Mouse (Mus musculus) frontal cortex, postnatal 25 days (tissue): Measurements from ENCODE around the gene Gda.
A peak's percentile ranks its signal among the peaks of the same experiment; 100 is the strongest.

ENCODE experiments used
- DNase-seq, 2 experiments: peaks; one replicate each; pipeline ENCODE4 v3.0.0; 2022; ENCODE audit warnings: low spot score in 2 of 2

Gene Gda

DNA sequence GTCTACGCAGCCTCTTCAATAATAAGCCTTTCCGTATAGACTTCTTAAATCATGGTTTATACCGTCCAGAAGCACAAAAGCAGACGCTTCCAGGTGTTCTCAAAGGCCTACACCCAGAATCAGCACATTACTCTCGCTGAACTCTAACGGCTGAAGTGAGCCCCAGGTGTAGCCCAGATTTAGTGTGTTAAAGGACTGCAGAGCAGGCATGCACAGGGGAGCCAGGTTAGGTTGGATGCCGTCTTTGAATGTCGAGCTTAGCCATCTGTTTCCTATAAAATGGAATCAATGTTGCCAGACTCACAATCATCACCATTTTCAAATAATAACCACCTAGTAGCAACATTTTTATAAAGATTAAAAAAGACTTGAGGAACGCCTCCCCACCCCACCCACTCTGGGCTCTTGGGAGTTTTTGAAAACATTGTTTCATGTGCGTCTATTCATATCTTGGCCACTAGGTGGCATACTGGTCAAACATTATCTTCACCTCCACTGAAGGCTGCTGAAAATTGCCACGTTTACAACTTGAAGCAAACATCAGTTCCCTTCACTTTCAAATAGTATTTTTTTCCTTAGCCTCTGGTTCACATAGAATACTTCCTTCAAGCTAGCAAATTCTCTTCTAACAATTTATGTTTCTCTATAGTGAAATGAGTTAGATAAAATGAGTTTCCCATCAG, 100.0 kb downstream of the Gda start:
- peak in 1 of 2 experiments; percentile 16 for DNase-seq

DNA sequence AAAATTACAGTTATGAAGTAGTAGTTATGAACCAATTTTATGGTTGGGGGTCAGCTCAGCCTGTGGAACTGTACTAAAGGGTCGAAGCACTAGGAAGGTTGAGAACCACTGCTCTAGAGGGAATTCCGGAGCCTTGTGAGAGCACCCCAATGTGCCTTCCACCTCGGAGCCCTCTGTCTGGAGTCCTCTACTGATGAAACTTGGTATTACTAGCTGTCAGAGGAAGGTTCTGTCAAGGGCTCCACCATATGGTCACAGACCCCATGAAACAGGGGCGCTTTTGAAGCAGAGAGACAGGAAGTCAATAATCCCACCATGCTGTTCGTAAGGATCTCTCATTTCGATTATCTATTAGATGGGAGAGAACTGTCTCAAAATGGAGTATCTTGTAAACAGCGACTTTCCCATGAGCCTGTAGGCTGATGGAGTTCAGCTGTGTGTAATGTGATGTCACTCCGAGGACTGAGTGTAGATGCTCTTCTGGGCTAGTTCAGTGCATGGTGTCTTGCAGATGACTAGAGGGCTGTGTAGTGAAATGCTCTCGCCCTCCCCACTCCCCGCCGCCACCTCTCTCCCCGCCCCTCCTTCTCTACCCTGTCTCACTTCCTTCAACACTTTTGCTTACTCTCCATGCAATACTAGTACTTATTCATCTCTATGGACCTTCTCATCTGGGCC, 100.7 kb downstream of the Gda start:
- DNase-seq, result no peak

DNA sequence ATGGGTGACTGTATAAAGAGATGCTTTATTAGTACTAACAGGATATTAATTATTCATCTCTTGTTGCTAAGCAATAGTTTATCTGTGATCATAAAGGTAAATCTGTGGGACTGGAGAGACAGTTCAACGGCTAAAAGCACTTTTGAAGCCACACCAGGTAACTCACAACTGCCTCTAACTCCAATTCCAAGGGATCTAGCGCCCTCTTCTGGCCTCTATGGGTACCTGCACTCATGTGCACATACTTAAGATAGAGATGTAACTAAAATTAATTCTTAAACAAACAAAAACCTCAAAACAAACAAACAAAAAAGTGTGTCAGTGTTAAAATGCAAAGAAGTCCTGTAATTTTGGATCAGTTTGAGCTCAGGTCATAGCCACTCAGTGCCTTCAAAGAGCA, 101.9 kb downstream of the Gda start:
- no peak for DNase-seq

DNA sequence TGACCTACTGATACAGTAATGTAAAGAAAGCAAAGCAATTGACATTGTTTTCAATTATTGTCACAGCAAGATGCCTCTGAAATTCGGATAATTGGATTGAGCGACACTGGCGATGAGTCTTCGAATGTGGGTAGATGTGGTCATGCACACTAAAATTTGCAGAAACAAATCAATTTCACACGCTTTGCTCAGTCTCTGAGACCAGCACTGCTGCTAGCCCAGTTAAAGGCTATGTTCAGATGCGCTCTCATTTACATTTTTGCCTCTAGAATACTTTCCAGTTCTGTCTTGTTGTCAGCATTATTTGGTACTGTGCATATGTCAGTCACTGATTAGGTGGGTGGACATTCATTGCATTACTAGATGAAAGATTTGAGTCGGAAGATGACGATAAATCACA, 102.5 kb downstream of the Gda start:
- DNase-seq, result no peak

DNA sequence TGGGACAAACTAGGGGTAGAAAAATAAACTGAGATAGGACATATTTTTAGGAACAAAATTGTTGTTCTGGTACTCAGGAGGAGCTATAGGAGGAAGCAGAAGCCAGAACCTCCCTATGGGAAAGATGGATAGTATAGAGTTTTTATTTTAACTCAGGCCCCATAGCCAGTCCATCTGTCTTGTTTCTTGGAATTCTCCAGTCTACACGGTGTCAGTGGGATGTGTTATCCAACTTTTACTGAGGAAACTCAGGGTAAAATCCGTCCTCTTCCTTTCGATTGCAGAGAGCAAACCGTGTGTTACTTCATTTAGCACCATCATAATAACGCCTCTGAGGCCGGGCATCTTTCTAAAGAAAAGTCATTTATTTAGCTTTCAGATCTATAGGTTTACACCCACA, 104.1 kb downstream of the Gda start:
- DNase-seq, result no peak

DNA sequence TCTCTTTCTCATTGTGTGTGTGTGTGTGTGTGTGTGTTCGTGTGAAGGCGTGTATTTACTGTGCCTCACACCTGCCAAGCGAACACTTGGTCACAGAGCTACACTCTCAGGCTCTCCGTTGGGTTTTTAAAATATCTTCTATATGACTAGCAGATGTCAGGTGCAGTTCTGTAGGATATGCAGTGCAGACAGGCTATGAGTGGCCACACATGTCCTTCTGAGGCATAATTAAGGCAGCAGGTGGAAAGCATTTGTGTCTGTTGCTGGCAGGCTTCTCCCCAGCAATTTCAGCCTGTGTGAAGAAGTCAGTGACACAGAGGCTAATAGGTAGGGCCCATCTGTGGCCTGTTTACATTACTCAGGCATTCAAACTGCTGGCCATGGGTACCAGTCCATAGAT, 104.7 kb downstream of the Gda start:
- no peak for DNase-seq

DNA sequence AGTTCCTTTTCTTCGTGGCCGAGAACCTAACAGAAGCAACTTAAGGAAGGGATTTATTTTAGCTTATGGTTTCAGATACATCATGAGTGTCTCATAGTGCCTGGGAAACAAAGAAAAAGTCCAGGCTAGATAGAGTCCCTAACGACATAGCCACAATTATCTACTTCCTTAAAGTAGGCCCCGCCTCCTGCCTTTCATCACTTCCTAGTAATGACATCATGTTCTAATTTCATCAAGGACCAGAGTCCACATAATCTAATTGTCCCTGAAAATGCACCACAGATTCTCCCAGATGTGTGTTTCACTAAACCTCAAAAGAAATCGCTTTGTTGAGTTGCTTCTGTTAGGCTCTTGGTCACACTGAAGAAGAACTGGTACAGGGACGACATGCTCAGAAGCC, 115.5 kb downstream of the Gda start:
- no peak for DNase-seq

DNA sequence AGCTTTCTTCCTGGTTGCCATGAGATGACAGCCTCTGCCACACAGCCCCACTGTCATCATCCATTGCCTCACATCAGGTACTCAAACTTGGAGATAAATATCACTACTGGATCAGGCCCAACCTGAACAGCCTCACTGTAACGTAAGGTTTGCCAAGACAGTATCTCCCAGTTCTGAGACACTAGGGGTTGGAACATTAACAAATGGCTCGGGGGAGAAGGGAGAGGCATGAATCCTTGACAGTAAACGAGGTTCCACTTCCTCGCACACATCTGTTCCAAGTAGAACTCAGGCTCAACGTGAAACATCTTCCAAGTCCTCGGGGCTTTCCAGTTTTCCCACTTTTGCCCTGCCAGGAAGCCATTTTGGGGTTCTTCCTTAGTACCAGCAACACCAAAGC, 123.6 kb downstream of the Gda start:
- DNase-seq, result no peak

DNA sequence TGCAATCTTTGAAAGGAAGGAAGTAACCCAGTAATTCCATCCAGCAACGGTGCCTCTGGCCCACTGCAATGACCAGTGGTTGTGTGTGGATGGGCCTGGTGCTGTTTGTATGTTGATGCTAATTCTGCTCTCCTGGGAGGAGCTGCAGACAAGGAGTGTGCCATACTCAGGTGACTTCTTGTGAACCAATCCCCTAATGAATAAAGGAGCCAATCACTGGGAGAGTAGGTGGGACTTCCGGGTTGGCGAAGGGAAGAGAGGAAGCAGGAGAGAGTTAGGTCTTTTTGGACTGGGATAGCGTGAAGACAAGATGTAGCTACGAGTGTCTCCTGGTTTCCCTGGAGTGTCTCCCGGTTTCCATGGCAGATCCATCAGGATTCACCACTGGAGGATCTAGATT, 126.6 kb downstream of the Gda start:
- no peak for DNase-seq
